Mouse (Mus musculus): ENCODE results near the gene Mrc2. TPM values are rescaled to one million over a fixed set of nuclear protein-coding genes. Genes with fewer than 3 reads are reported as not detected.

The Mrc2 gene
- polyA plus RNA-seq, 1 experiment = 23.7 TPM

GRCm38 (mm10) chr11:105282460-105282859, 10.0 kb upstream of the Mrc2 start:
- Histone ChIP-seq H3K36me3 (ENCODE audit: control insufficient read depth, insufficient read depth, low read length) (peaks cover 2% of the 10 kb centered on the region), H3K27ac (ENCODE audit: insufficient read depth, low read depth, low read length) (no peak overlapping the region), H3K4me3 (ENCODE audit: insufficient read depth, low read depth, low read length) (no peak overlapping the region), H3K4me1 (ENCODE audit: control insufficient read depth, insufficient read depth, low read length) (no peaks in the 10 kb centered on the region), H3K27me3 (replicated peaks; ENCODE audit: control insufficient read depth, insufficient read depth, low read length) (no peaks in the 10 kb centered on the region)
- peak; percentile 50 for DNase-seq
- WGBS = 47% methylated on average over 2 of the region's 2 CpGs
- TF ChIP-seq CTCF (conservative IDR thresholded peaks at IDR 0.05; ENCODE audit: insufficient read depth, insufficient read length, low read depth, low read length) = no peak
- TF ChIP-seq POLR2A (IDR thresholded peaks at IDR 0.05; ENCODE audit: low read depth, low read length) = no peak

GRCm38 (mm10) chr11:105283016-105283415, 9.4 kb upstream of the Mrc2 start:
- DNase-seq = no peak
- H3K36me3 ChIP-seq (ENCODE audit: control insufficient read depth, insufficient read depth, low read length) = peaks cover 2% of the 10 kb centered on the region
- H3K27ac ChIP-seq (ENCODE audit: insufficient read depth, low read depth, low read length) = no peak overlapping the region
- H3K4me1 ChIP-seq (ENCODE audit: control insufficient read depth, insufficient read depth, low read length) = no peaks in the 10 kb centered on the region
- TF ChIP-seq CTCF (conservative IDR thresholded peaks at IDR 0.05; ENCODE audit: insufficient read depth, insufficient read length, low read depth, low read length) (no peak), POLR2A (IDR thresholded peaks at IDR 0.05; ENCODE audit: low read depth, low read length) (no peak)
- no peaks in the 10 kb centered on the region for H3K27me3 ChIP-seq (replicated peaks; ENCODE audit: control insufficient read depth, insufficient read depth, low read length)
- 97% methylated on average over 9 of the region's 9 CpGs for WGBS
- no peak overlapping the region for H3K4me3 ChIP-seq (ENCODE audit: insufficient read depth, low read depth, low read length)

- no peak for DNase-seq
- Histone ChIP-seq H3K27ac (ENCODE audit: insufficient read depth, low read depth, low read length) (no peak overlapping the region), H3K36me3 (ENCODE audit: control insufficient read depth, insufficient read depth, low read length) (no peaks in the 10 kb centered on the region; the same call in 1 of the 2 replicates)
Measured at GRCm38 (mm10) chr11:105285720-105286119, 6.7 kb upstream of the Mrc2 start.

GRCm38 (mm10) chr11:105289403-105289802, 3.0 kb upstream of the Mrc2 start:
- TF ChIP-seq CTCF (conservative IDR thresholded peaks at IDR 0.05; ENCODE audit: insufficient read depth, insufficient read length, low read depth, low read length) (no peak), POLR2A (IDR thresholded peaks at IDR 0.05; ENCODE audit: low read depth, low read length) (no peak)
- Histone ChIP-seq H3K4me3 (ENCODE audit: insufficient read depth, low read depth, low read length) (no peak overlapping the region), H3K36me3 (ENCODE audit: control insufficient read depth, insufficient read depth, low read length) (no peaks in the 10 kb centered on the region), H3K27me3 (replicated peaks; ENCODE audit: control insufficient read depth, insufficient read depth, low read length) (no peaks in the 10 kb centered on the region), H3K27ac (ENCODE audit: insufficient read depth, low read depth, low read length) (no peak overlapping the region), H3K4me1 (ENCODE audit: control insufficient read depth, insufficient read depth, low read length) (no peaks in the 10 kb centered on the region)
- WGBS = 72% methylated on average over 3 of the region's 3 CpGs
- DNase-seq = no peak

More at GRCm38 (mm10) chr11:105285720-105286119, 6.7 kb upstream of the Mrc2 start:
- H3K4me3 ChIP-seq (ENCODE audit: insufficient read depth, low read depth, low read length) = no peak overlapping the region
- WGBS = 44% methylated on average over 3 of the region's 3 CpGs
- H3K27me3 ChIP-seq (replicated peaks; ENCODE audit: control insufficient read depth, insufficient read depth, low read length) = no peaks in the 10 kb centered on the region
- TF ChIP-seq POLR2A (IDR thresholded peaks at IDR 0.05; ENCODE audit: low read depth, low read length) (no peak), CTCF (conservative IDR thresholded peaks at IDR 0.05; ENCODE audit: insufficient read depth, insufficient read length, low read depth, low read length) (no peak)
- H3K4me1 ChIP-seq (ENCODE audit: control insufficient read depth, insufficient read depth, low read length) = no peaks in the 10 kb centered on the region

- Histone ChIP-seq H3K27ac (ENCODE audit: insufficient read depth, low read depth, low read length) (peak overlapping the region; percentile 63), H3K36me3 (ENCODE audit: control insufficient read depth, insufficient read depth, low read length) (no peaks in the 10 kb centered on the region), H3K4me1 (ENCODE audit: control insufficient read depth, insufficient read depth, low read length) (no peaks in the 10 kb centered on the region), H3K4me3 (ENCODE audit: insufficient read depth, low read depth, low read length) (peak overlapping the region; percentile 52), H3K27me3 (replicated peaks; ENCODE audit: control insufficient read depth, insufficient read depth, low read length) (no peaks in the 10 kb centered on the region)
- 20% methylated on average over 10 of the region's 10 CpGs for WGBS
- no peak for TF ChIP-seq POLR2A (IDR thresholded peaks at IDR 0.05; ENCODE audit: low read depth, low read length)
- no peak for TF ChIP-seq CTCF (conservative IDR thresholded peaks at IDR 0.05; ENCODE audit: insufficient read depth, insufficient read length, low read depth, low read length)
- peak; percentile 54 for DNase-seq
Measured at GRCm38 (mm10) chr11:105291681-105292123, 741 bp upstream of the Mrc2 start.

GRCm38 (mm10) chr11:105293101-105293581, 698 bp downstream of the Mrc2 start:
- Histone ChIP-seq H3K4me3 (ENCODE audit: insufficient read depth, low read depth, low read length) (peak overlapping the region; percentile 52), H3K36me3 (ENCODE audit: control insufficient read depth, insufficient read depth, low read length) (no peaks in the 10 kb centered on the region), H3K27ac (ENCODE audit: insufficient read depth, low read depth, low read length) (peak overlapping the region; percentile 40), H3K4me1 (ENCODE audit: control insufficient read depth, insufficient read depth, low read length) (no peaks in the 10 kb centered on the region), H3K27me3 (replicated peaks; ENCODE audit: control insufficient read depth, insufficient read depth, low read length) (no peaks in the 10 kb centered on the region)
- no peak for TF ChIP-seq POLR2A (IDR thresholded peaks at IDR 0.05; ENCODE audit: low read depth, low read length)
- no peak for TF ChIP-seq CTCF (conservative IDR thresholded peaks at IDR 0.05; ENCODE audit: insufficient read depth, insufficient read length, low read depth, low read length)
- WGBS = 19% methylated on average over 26 of the region's 26 CpGs
- DNase-seq = peak; percentile 49

- WGBS = 64% methylated on average over 9 of the region's 9 CpGs
- H3K4me1 ChIP-seq (ENCODE audit: control insufficient read depth, insufficient read depth, low read length) = no peaks in the 10 kb centered on the region
- H3K27me3 ChIP-seq (replicated peaks; ENCODE audit: control insufficient read depth, insufficient read depth, low read length) = no peaks in the 10 kb centered on the region
- H3K4me3 ChIP-seq (ENCODE audit: insufficient read depth, low read depth, low read length) = peak overlapping the region; percentile 47
- no peaks in the 10 kb centered on the region for H3K36me3 ChIP-seq (ENCODE audit: control insufficient read depth, insufficient read depth, low read length)
- H3K27ac ChIP-seq (ENCODE audit: insufficient read depth, low read depth, low read length) = peak overlapping the region; percentile 40
- TF ChIP-seq POLR2A (IDR thresholded peaks at IDR 0.05; ENCODE audit: low read depth, low read length) (no peak), CTCF (conservative IDR thresholded peaks at IDR 0.05; ENCODE audit: insufficient read depth, insufficient read length, low read depth, low read length) (no peak)
- peak; percentile 26 for DNase-seq
Measured at GRCm38 (mm10) chr11:105293901-105294494, 1.6 kb downstream of the Mrc2 start.
